Mouse (Mus musculus): ENCODE measurements around the gene Wdr6. TPM values are rescaled to one million over a fixed set of nuclear protein-coding genes. Genes with fewer than 3 reads are reported as not detected.
"Not testable (repeated sequence)": the region's sequence is repeated elsewhere in the genome, so short reads cannot be mapped to it uniquely, and the experiment has no call there.

The Wdr6 gene
- total RNA-seq (2021) (100 to 1,000 TPM in 1 of 2 experiments, 10 to 100 TPM in 1; 91.5 to 126 TPM), polyA plus RNA-seq (2012; rRNA removed) (132 and 151 TPM in 2 replicates)
- long read RNA-seq, full-length matches to known transcripts, result 133 of 164 reads
- long read RNA-seq, partial matches to known transcripts, result 27 of 164 reads
- long read RNA-seq, other reads (novel, unspliced or antisense), result 4 of 164 reads

GRCm38 (mm10) chr9:108578545-108579343 lies at the start of gene Wdr6:
Gene Wdr6 (minus strand): TSS chr9:108578739.
- DNase-seq, result peak; percentile 95

DNA sequence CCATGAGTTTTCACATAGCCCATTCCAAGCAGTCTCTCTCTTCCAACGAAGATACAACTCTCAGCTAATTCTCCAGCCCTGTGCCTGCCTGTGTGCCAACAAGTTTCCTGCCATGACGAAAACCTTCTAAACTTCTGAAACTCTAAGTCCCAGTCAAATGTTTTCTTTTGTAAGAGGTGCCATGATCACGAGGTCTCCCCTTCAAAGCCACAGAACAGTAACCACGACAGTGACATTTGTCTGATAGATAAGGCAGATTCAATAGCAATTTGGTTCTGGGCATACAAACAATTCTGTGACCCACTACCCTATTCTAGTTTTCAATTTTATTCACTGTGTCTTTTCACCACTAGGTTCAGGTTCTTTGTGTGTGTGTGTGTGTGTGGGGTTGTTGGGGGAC lies 49.6 kb upstream of the Wdr6 start:
- DNase-seq, result no peak

DNA sequence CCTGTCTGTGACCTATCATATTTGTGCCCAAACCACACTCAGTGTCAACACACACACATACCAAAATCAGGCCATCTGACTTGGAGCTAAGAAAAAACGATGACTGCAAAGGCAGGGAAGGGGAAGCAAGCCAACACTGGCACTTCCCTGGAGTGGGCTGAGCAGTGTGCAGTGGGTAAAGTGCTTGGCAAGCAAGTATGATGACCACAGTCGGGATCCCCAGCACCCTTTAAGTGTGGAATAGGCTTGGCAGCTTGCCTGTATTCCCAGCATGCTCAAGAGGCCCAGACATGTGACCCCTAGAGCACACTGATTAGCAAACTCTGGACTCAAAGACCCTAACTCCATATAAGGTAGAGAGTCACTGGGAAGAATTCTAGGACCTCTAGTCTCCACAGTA lies 48.0 kb upstream of the Wdr6 start:
- no peak for DNase-seq

- no peak for DNase-seq
Observed at GRCm38 (mm10) chr9:108617301-108617700, 38.8 kb upstream of the Wdr6 start.

DNA sequence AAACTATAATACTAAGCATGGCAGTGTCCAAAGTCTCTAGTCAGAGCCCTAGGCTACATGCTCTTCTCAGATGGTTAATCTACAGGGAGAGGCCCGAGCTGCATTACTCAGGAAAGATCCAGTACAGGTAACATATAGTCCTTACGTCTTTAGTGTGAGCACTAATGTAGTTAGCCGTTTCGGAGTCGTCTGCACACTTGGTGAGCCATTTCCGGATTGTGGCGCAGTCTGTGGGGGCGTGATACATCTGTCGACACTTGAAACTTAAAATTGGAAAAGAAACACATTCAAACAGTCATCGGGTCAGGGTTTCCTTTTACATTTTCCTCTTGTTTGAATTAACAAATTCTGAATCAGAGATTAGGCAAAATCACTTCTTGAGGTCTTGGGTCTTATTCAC lies 32.9 kb upstream of the Wdr6 start:
- DNase-seq, result no peak

GRCm38 (mm10) chr9:108608889-108609288 lies 30.4 kb upstream of the Wdr6 start:
- DNase-seq, result no peak

DNA sequence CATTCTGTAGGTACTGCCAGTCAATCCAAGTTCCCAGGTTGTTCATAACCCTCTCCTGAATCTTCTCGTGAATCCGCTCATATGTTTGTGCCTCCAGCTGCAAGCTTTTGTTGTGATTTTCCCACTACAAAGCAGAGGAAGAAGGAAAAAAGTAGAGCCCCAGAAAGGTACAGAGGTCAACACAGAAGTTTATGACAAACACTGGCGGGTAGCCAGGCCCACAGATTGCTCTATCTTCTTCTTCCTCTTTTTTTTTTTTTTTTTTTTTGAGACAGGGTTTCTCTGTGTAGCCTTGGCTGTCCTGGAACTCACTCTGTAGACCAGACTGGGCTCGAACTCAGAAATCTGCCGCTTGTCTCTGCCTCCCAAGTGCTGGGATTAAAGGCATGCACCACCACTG lies 29.4 kb upstream of the Wdr6 start:
- DNase-seq, result not testable (repeated sequence)

- no peak for DNase-seq
Observed at GRCm38 (mm10) chr9:108601986-108602385, 23.4 kb upstream of the Wdr6 start.

- DNase-seq, result no peak
Observed at GRCm38 (mm10) chr9:108600011-108600410, 21.5 kb upstream of the Wdr6 start.

- no peak for DNase-seq
Observed at GRCm38 (mm10) chr9:108599021-108599566, 20.6 kb upstream of the Wdr6 start.

DNA sequence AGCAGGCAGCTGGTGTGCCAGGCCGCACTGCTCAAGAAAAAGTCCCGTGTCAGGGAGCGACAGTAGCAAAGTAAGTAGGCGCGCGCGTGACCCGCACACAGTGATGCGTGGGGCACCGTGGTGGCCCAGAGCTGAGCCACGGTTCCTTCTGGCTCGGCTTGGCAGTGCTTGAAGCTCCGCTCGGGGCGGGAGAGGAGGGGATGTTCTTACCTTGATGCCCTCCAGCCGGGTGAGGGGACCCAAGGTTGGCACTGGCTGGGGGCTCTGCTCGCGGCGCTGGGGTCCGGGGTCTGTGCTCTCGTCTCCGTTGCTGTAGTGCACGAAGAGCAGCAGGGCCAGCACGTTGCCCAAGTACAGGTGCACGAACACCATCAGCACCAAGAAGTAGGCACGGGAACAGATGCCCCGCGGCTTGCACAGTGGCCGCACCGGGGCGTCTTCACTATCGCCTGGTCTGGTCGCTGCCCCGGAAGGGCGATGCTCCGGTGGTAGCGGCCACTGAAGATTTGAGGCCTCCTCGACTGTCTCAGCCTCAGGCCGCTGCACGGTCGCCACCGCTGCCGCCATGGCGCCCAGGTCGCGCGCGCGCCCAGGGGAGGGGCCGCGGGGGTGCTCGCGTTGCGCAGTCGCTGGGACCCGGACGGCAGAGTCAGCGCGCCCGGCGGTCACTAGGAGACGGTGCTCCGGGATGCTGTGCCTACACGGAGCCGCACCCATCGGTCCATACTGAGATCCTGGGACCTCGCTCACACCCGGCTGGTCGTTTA lies 18.6 kb upstream of the Wdr6 start, which contains the start of gene P4htm:
Gene P4htm (minus strand): TSS at position 670 of the 767 bp plus-strand sequence.
- peak; percentile 83 for DNase-seq

GRCm38 (mm10) chr9:108594354-108594753 lies 15.8 kb upstream of the Wdr6 start:
- no peak for DNase-seq

DNA sequence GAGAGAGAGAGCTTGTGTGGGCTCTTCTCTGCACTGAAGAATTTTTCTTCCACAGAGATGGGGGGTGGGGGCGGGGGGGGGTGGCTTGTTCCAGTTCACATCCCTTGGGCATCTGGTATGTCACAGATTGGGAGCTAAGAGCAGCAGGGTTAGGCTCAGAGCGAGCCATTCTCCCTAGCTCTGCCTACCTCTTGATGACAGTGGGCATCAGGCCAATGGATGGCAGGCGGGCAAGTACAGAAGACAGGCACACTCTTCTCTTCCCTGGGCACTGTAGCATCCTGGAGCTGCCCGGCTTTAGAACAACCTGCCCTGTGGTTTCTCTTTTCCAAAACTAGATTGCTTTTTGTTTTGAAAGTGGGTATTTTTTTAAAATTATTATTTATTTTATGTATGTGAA lies 12.9 kb upstream of the Wdr6 start:
- DNase-seq, result no peak

- no peak for DNase-seq
Observed at GRCm38 (mm10) chr9:108589229-108589628, 10.7 kb upstream of the Wdr6 start.

DNA sequence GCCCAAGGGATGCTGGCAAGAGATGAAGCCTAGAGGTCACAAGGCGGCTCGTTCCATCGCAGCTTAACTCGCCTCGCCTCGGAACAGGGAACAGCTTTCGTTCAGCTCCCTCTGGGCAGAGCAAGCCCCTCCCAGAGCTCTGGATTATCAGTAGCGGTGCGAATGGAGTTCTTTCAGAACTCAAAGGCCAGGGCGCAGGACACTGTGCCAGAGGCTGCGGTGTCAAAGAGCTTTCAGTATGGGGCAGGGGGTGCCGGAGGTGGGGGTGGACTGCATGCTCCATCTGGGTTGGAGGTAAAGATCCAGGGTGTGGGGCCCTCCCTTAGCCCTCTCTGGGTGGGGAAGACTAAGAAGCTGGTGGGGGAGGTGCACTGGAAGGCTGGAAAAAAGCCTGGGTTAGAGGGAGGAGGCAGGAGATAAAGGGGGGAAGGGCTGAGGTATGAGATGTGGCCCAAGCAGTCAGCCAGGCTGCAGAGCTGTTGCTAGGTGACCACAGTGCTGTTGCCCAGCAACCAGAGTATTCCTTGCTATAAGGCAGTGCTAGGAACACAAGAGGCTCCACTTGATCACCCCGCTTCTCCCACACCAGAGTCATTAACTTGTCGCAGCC lies 9.1 kb upstream of the Wdr6 start:
- peak; percentile 70 for DNase-seq

DNA sequence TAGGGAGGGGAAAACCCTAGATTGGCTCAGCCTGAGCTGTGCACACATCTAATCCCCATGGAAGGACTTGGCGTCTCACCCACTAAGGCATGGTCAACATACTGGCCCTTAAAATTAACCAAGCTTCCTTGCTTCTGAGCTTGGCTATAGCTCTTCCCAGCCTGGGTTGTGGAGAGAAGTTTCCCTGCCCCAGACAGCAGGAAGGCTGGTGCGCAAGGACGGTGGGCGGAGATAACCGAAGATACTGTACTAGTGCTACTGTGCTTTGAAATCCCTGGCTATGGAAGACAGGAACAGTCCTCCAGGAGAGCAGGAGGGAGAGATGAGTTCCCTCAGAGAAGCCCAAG lies 778 bp upstream of the Wdr6 start:
- peak; percentile 73 for DNase-seq

GRCm38 (mm10) chr9:108577934-108578544 lies 500 bp downstream of the Wdr6 start:
- peak; percentile 72 for DNase-seq

DNA sequence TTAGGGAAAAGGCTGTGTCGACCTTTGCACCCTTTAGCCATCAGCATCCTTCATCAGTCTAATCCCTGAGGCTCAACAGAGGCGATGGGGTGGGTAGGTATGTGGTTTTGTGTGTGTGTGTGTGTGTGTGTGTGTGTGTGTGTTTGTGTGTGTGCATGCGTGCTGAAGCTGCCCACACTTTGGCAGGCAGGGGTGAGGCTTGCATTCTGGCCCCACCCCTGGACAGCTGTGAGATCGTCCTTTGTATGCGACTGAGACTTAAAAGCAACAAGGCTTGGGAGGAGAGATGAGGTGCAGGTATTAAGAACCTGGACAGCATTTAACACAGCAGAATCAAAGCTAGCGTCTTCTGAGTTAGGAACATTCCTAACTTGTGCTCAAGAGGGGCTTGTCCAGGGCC lies 1.5 kb downstream of the Wdr6 start:
- no peak for DNase-seq

- DNase-seq, result no peak
Observed at GRCm38 (mm10) chr9:108575321-108576297, 2.9 kb downstream of the Wdr6 start.

- no peak for DNase-seq
Observed at GRCm38 (mm10) chr9:108574921-108575320, 3.6 kb downstream of the Wdr6 start.

All from adrenal gland, adult 2 months (tissue).